Mouse (Mus musculus): ENCODE measurements around the gene Evx2.

DNA sequence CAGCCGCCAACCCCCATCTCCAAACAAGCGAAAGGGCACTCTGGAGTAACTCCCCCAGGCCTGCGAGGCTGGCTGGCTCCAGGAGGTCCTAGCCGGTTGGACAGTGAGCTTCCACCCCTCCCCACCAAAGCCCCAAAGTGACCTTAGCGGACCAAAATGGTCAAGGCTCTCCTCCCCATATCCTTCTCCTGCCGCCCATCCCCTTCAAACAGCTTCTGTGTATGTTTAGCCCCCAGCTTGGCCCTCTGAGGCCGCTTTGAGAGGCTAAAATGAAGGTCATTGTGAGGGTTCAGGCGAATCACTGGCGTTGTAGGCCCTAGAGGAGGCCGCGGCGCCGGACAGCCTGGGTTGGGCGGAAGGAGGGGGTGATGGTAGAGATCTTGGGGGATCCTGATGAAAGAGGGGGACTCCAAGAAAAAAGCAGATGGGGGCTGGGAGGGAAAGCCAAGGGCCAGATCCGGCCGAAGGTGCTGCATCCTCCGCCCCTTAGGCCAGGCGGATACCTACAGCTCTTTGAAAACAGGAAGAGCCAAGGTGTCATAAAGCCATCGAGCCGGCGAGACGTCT is 41.3 kb upstream of the Evx2 start:
- TF ChIP-seq GATA1 (IDR thresholded peaks at IDR 0.05; ENCODE audit: borderline replicate concordance, low read length) (no peak), FLI1 (IDR thresholded peaks at IDR 0.05; ENCODE audit: low read length) (no peak)
